Mouse (Mus musculus) ES-Bruce4 (cell line): ENCODE measurements around the gene Gabbr1. TPM values are rescaled to one million over a fixed set of nuclear protein-coding genes. Genes with fewer than 3 reads are reported as not detected.

ENCODE experiments used
- H3K27ac ChIP-seq: 2 replicates; pipeline ENCODE4 v1.5.1; 2012; ENCODE audit warnings: low read length, inconsistent platforms; ENCODE audit not compliant: insufficient read depth
- H3K27me3 ChIP-seq: 2 replicates; pipeline ENCODE4 v1.6.1; 2012; ENCODE audit warnings: mild to moderate bottlenecking, low read length, inconsistent platforms; ENCODE audit not compliant: control insufficient read depth, poor library complexity, insufficient read depth, severe bottlenecking
- H3K36me3 ChIP-seq: 2 replicates; pipeline ENCODE4 v1.6.1; 2012; ENCODE audit warnings: inconsistent platforms, mild to moderate bottlenecking, low read length, moderate library complexity; ENCODE audit not compliant: control insufficient read depth, poor library complexity, insufficient read depth, severe bottlenecking
- H3K4me1 ChIP-seq: one replicate; pipeline ENCODE4 v1.8.1; 2011; ENCODE audit warnings: low read length; ENCODE audit not compliant: control insufficient read depth, insufficient read depth
- H3K4me3 ChIP-seq: 2 replicates; pipeline ENCODE4 v1.5.1; 2011; ENCODE audit warnings: low read depth, mild to moderate bottlenecking, low read length
- H3K9ac ChIP-seq: 2 replicates; pipeline ENCODE4 v1.6.1; 2012; ENCODE audit warnings: low read depth, mild to moderate bottlenecking, inconsistent platforms; ENCODE audit not compliant: poor library complexity, severe bottlenecking
- H3K9me3 ChIP-seq: replicated peaks from 2 replicates; pipeline ENCODE4 v1.6.1; 2012; ENCODE audit warnings: mild to moderate bottlenecking, low read length, inconsistent platforms; ENCODE audit not compliant: control insufficient read depth, poor library complexity, insufficient read depth, severe bottlenecking
- CTCF ChIP-seq: IDR thresholded peaks from one replicate; pipeline ENCODE4 v1.8.1; 2011; ENCODE audit warnings: low read depth, low read length
- EP300 ChIP-seq: IDR thresholded peaks from 2 replicates; pipeline ENCODE4 v1.6.1; 2011; ENCODE audit warnings: low read depth, low read length; ENCODE audit not compliant: insufficient read depth
- POLR2A ChIP-seq: IDR thresholded peaks from one replicate; pipeline ENCODE4 v1.8.1; 2011; ENCODE audit warnings: low read length; ENCODE audit not compliant: insufficient read depth
- polyA plus RNA-seq: library from polyadenylated mRNA; stranded (reverse); fragments of >200 nt; gene quantifications from 2 replicates; pipeline ENCODE4 v1.2.4, GENCODE M21; 2011; ENCODE audit warnings: low read depth; ENCODE audit not compliant: missing spikeins, insufficient read depth, insufficient read length

The Gabbr1 gene
- polyA plus RNA-seq, 1 experiment, result 163 TPM

GRCm38 (mm10) chr17:37085545-37085944 is 39.8 kb downstream of the Gabbr1 start:
- H3K9ac ChIP-seq, result no peak overlapping the region
- H3K36me3 ChIP-seq, result no peaks in the 10 kb centered on the region
- H3K27ac ChIP-seq, result no peak overlapping the region
- H3K27me3 ChIP-seq, result no peaks in the 10 kb centered on the region
- H3K4me1 ChIP-seq, result peaks cover 6% of the 10 kb centered on the region
- H3K9me3 ChIP-seq, result no peaks in the 10 kb centered on the region
- no peak overlapping the region for H3K4me3 ChIP-seq
- TF ChIP-seq EP300 (no peak), CTCF (no peak), POLR2A (no peak)

- Histone ChIP-seq H3K4me3 (no peak within 1 kb of the TSS), H3K9ac (no peak within 1 kb of the TSS), H3K4me1 (no peaks in the 10 kb centered on the region), H3K9me3 (no peaks in the 10 kb centered on the region), H3K36me3 (no peaks in the 10 kb centered on the region), H3K27me3 (no peaks in the 10 kb centered on the region), H3K27ac (no peak within 1 kb of the TSS)
- TF ChIP-seq EP300 (no peak), POLR2A (no peak), CTCF (no peak)
These were observed 42.6 kb downstream of the Gabbr1 start, which contains the start of gene Olfr90 for GRCm38 (mm10) chr17:37088399-37088798. Gene Olfr90, minus strand, starts transcription at chr17:37088499.

- no peak overlapping the region for H3K9ac ChIP-seq
- TF ChIP-seq EP300, result no peak
- no peak for TF ChIP-seq CTCF
- no peak for TF ChIP-seq POLR2A
These were observed 46.4 kb downstream of the Gabbr1 start for GRCm38 (mm10) chr17:37092198-37092597.

GRCm38 (mm10) chr17:37093289-37093688 is 47.5 kb downstream of the Gabbr1 start:
- H3K36me3 ChIP-seq, result no peaks in the 10 kb centered on the region

More at GRCm38 (mm10) chr17:37092198-37092597, 46.4 kb downstream of the Gabbr1 start:
- Histone ChIP-seq H3K27ac (no peak overlapping the region), H3K9me3 (no peaks in the 10 kb centered on the region), H3K4me3 (no peak overlapping the region), H3K4me1 (no peaks in the 10 kb centered on the region), H3K36me3 (no peaks in the 10 kb centered on the region), H3K27me3 (no peaks in the 10 kb centered on the region)

GRCm38 (mm10) chr17:37098178-37098577 is 52.4 kb downstream of the Gabbr1 start, which contains the start of gene Olfr91:
Gene Olfr91, minus strand, starts transcription at chr17:37098278.
- Histone ChIP-seq H3K9ac (no peak within 1 kb of the TSS), H3K4me1 (no peaks in the 10 kb centered on the region), H3K9me3 (no peaks in the 10 kb centered on the region), H3K27ac (no peak within 1 kb of the TSS), H3K27me3 (no peaks in the 10 kb centered on the region), H3K4me3 (no peak within 1 kb of the TSS), H3K36me3 (no peaks in the 10 kb centered on the region)
- TF ChIP-seq CTCF, result no peak
- no peak for TF ChIP-seq EP300
- no peak for TF ChIP-seq POLR2A

More at GRCm38 (mm10) chr17:37093289-37093688, 47.5 kb downstream of the Gabbr1 start:
- Histone ChIP-seq H3K27me3 (no peaks in the 10 kb centered on the region), H3K4me1 (no peaks in the 10 kb centered on the region), H3K9me3 (no peaks in the 10 kb centered on the region), H3K9ac (no peak overlapping the region), H3K27ac (no peak overlapping the region), H3K4me3 (no peak overlapping the region)
- no peak for TF ChIP-seq CTCF
- no peak for TF ChIP-seq POLR2A
- no peak for TF ChIP-seq EP300

GRCm38 (mm10) chr17:37119988-37120387 is 74.2 kb downstream of the Gabbr1 start, which contains the start of gene Olfr92:
Gene Olfr92, minus strand, starts transcription at chr17:37120088.
- Histone ChIP-seq H3K9ac (no peak within 1 kb of the TSS), H3K27ac (no peak within 1 kb of the TSS), H3K4me1 (no peaks in the 10 kb centered on the region), H3K36me3 (no peaks in the 10 kb centered on the region), H3K9me3 (no peaks in the 10 kb centered on the region), H3K4me3 (no peak within 1 kb of the TSS), H3K27me3 (no peaks in the 10 kb centered on the region)
- TF ChIP-seq POLR2A, result no peak
- no peak for TF ChIP-seq EP300
- no peak for TF ChIP-seq CTCF

Other genes starting within 250 kb of the Gabbr1 start
- not detected in 2 replicates for gene H2-M10.6, start 233.8 kb upstream of the Gabbr1 start, polyA plus RNA-seq
- gene Trim26, start 208.8 kb upstream of the Gabbr1 start, polyA plus RNA-seq, result 46.2 and 53.2 TPM in 2 replicates
- not detected in 2 replicates for gene Trim15, start 178.8 kb upstream of the Gabbr1 start, polyA plus RNA-seq
- gene Trim10, start 176.4 kb upstream of the Gabbr1 start, polyA plus RNA-seq, result not detected in 2 replicates
- gene Trim40, start 155.8 kb upstream of the Gabbr1 start, polyA plus RNA-seq, result 0.41 TPM in 1 of 2 replicates, not detected in the other
- gene Trim31, start 147.8 kb upstream of the Gabbr1 start, polyA plus RNA-seq, result not detected in 2 replicates
- 0.88 and 2.5 TPM in 2 replicates for gene Rnf39, start 103.0 kb upstream of the Gabbr1 start, polyA plus RNA-seq
- gene Ppp1r11, start 94.2 kb upstream of the Gabbr1 start, polyA plus RNA-seq, result 67.3 and 68.8 TPM in 2 replicates
- gene Znrd1, start 87.4 kb upstream of the Gabbr1 start, polyA plus RNA-seq, result 71.7 and 79.6 TPM in 2 replicates
- 29.6 and 30.5 TPM in 2 replicates for gene Znrd1as, start 87.4 kb upstream of the Gabbr1 start, polyA plus RNA-seq
- 2.9 and 4.7 TPM in 2 replicates for gene 2410137M14Rik, start 64.7 kb upstream of the Gabbr1 start, polyA plus RNA-seq
- gene H2-M5, start 56.4 kb upstream of the Gabbr1 start, polyA plus RNA-seq, result 12.6 and 13.2 TPM in 2 replicates
- 223 and 254 TPM in 2 replicates for gene Zfp57, start 44.8 kb upstream of the Gabbr1 start, polyA plus RNA-seq
- gene Mog, start 22.6 kb upstream of the Gabbr1 start, polyA plus RNA-seq, result not detected in 2 replicates
- 0.22 TPM in 1 of 2 replicates, not detected in the other for gene Olfr90, start 42.5 kb downstream of the Gabbr1 start, polyA plus RNA-seq
- gene Olfr91, start 52.3 kb downstream of the Gabbr1 start, polyA plus RNA-seq, result not detected in 2 replicates
- gene Olfr92, start 74.1 kb downstream of the Gabbr1 start, polyA plus RNA-seq, result not detected in 2 replicates
- 0.57 and 1.1 TPM in 2 replicates for gene Olfr93, start 115.5 kb downstream of the Gabbr1 start, polyA plus RNA-seq
- 56.7 and 70.8 TPM in 2 replicates for gene Ubd, start 147.9 kb downstream of the Gabbr1 start, polyA plus RNA-seq
- gene Olfr94, start 155.0 kb downstream of the Gabbr1 start, polyA plus RNA-seq, result 0.37 TPM in 1 of 2 replicates, not detected in the other
- gene Olfr95, start 167.2 kb downstream of the Gabbr1 start, polyA plus RNA-seq, result 0.12 TPM in 1 of 2 replicates, not detected in the other
- not detected in 2 replicates for gene Olfr96, start 174.2 kb downstream of the Gabbr1 start, polyA plus RNA-seq
- not detected in 2 replicates for gene Olfr97, start 191.4 kb downstream of the Gabbr1 start, polyA plus RNA-seq
- gene Olfr98, start 217.8 kb downstream of the Gabbr1 start, polyA plus RNA-seq, result not detected in 2 replicates
- 3.3 and 3.4 TPM in 2 replicates for gene H2-M3, start 224.3 kb downstream of the Gabbr1 start, polyA plus RNA-seq
- not detected in 2 replicates for gene Olfr99, start 237.5 kb downstream of the Gabbr1 start, polyA plus RNA-seq